Mouse (Mus musculus) kidney, adult 9 months (tissue): ENCODE data around the gene Arpp21.
A peak's percentile ranks its signal among the peaks of the same experiment; 100 is the strongest.

Source experiments
- DNase-seq: peaks from one replicate; pipeline ENCODE4 v3.0.0; 2022

The Arpp21 gene

DNA sequence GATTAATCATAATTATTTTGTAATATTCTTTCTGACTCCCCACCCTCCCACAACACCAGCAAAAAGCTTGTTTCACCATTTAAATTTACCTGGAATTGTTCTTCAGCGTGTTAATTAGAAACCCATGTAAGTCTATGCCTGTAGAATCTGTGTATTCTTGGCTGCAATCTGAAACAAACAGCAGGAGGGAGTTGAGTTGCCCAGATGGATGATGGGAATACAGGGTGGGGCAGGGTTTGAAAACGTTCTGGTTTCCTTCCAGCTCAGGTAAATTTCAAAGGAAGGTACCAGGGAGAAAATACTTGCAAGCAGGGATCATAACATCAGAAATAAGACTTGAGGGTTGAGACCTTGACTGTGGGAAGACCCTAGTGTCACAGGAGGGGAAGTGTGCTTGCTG is 58.2 kb downstream of the Arpp21 start:
- no peak for DNase-seq

DNA sequence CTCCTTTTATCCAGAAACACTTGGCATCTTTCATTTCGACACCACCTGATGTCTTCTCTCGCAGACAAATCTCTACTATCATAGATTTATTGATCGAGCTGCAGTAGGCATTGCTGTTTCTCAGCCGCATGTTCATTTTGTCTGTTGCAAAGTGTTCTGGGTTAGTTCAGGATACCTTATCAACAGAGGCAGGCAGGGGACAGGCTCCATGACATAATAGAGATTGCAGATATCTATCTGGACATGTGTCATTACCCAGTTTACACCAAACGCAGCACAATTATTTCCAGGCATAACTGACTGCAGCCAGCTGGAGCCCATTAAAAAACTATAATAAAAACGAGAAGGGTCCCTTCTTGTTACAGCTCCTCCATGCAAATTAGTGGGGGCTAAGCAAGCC is 59.4 kb downstream of the Arpp21 start:
- DNase-seq, result no peak

- DNase-seq, result peak; percentile 7
These were observed 61.1 kb downstream of the Arpp21 start for GRCm38 (mm10) chr9:112174407-112175357.

DNA sequence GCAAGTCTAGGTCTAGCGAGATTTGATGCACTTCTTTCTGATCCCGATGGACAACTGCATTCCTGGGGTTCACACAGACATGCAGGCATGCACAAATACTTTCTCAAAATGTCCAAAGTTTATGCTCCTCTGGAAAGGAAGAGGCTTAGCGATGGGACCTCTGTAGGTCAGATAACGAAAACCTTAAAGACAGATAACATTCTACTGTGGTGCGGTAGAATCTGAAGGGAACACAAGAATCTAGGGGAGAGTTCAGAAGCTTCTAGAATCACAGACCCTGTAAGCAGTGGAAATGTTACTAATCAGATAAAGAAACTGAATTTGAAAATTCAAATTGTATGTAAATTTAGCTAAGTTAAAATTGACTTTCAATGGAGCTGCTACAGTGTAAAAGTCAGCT is 62.0 kb downstream of the Arpp21 start:
- DNase-seq, result no peak

GRCm38 (mm10) chr9:112164677-112165076 is 71.1 kb downstream of the Arpp21 start:
- no peak for DNase-seq

- DNase-seq, result no peak
These were observed 74.8 kb downstream of the Arpp21 start for GRCm38 (mm10) chr9:112160981-112161380.

- DNase-seq, result no peak
These were observed 81.8 kb downstream of the Arpp21 start for GRCm38 (mm10) chr9:112153972-112154371.

GRCm38 (mm10) chr9:112152762-112153161 is 83.0 kb downstream of the Arpp21 start:
- DNase-seq, result no peak

DNA sequence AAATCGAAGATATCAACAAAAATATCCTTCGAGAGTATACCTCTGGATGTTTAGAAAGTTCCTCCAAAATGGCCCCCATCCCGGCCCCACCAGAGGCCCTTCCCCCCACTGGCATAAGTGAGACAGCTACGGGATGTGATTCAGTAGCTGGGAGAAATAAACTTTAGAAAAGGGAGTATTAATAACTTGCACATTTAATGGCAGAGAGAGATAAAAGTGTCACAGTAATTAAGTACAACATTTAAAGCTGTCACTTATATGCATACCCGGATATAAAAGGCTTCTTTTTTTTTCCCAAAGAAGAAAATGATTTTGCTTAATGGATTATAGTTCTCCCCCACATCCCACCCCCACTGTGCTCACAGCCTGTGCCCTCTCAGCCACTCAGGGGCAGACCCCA is 84.6 kb downstream of the Arpp21 start:
- no peak for DNase-seq

- DNase-seq, result no peak
These were observed 95.1 kb downstream of the Arpp21 start for GRCm38 (mm10) chr9:112140658-112141057.

DNA sequence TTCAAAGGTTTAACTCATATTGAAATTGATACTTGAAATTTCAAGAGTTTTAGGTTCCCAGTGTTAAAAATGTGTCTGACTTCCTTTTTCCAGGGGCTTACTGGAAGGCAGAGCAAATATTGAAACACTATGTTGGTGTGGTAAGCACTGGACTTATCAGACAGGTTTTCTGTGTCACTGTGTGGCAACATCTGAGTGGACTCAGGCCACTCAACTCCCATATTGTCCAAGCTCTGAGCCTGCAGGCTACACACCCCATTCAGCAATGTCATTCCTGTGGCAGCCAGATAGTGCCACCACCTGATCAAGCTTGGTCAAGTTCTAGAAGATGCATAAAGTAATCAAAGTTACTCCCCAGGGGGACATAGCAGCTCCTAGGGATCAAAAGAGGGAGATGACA is 97.9 kb downstream of the Arpp21 start:
- DNase-seq, result no peak

GRCm38 (mm10) chr9:112130812-112131211 is 104.9 kb downstream of the Arpp21 start:
- DNase-seq, result no peak

GRCm38 (mm10) chr9:112124667-112125066 is 111.1 kb downstream of the Arpp21 start:
- no peak for DNase-seq

GRCm38 (mm10) chr9:112124184-112124583 is 111.6 kb downstream of the Arpp21 start:
- DNase-seq, result no peak

GRCm38 (mm10) chr9:112123421-112123828 is 112.3 kb downstream of the Arpp21 start:
- no peak for DNase-seq

GRCm38 (mm10) chr9:112119535-112119934 is 116.2 kb downstream of the Arpp21 start:
- no peak for DNase-seq

- DNase-seq, result no peak
These were observed 116.7 kb downstream of the Arpp21 start for GRCm38 (mm10) chr9:112119106-112119433.

DNA sequence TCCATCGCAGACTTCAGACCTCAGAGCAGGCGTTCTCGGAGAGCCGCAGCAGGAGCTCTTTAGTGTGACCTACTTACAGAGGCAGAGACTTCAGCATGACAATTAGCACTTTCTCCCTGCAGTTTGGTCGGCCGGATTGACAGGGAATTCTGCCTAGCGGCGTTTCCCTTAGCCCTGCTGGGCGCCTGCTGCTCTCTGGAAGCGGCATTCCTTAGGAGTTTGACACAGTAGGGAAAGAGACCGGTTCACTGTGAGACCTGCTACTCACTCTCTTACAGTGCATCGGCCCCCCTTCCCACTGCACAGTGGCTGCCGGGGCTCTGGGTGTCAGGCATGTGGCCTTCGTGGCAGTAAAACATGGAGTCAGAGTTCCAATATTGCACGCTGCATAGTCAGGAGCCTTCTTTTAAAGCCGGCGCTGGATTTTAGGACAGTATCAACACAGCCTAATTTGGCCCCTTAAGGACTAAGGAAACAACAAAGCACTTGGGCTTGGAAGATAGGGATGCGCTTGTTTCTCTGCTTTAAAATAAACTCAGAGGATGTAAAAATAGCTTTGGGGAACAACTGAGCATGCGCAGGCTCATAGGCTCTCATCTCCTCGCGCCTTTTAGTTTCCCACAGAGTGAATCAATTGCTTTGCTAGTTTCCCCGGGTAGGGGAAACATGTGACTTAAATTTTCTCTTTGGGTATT is 117.2 kb downstream of the Arpp21 start:
- DNase-seq, result no peak

- no peak for DNase-seq
These were observed 117.9 kb downstream of the Arpp21 start for GRCm38 (mm10) chr9:112117632-112118410.

DNA sequence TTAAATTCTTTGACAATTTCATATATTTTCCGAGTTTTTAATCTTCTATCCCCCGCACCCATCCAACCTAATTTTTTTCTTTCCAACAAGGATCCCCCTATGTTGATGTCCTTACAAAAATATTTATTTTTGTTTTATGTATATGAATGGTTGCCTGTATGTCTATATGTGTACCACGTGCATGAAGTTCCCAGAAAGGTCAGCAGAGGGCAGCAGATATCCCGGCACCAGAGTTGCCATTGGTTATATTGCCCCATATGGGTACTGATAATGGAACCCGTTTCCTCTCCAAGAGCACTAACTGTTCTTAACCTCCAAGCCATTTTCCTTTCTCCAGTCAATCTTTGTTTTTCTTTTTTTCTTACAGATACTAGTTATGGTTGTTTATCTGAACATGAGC is 124.1 kb downstream of the Arpp21 start:
- DNase-seq, result no peak

GRCm38 (mm10) chr9:112102852-112103192 is 132.9 kb downstream of the Arpp21 start:
- DNase-seq, result no peak

- no peak for DNase-seq
These were observed 133.4 kb downstream of the Arpp21 start for GRCm38 (mm10) chr9:112102155-112102851.
